Mouse (Mus musculus) adrenal gland, postnatal 14 days (tissue): ENCODE data around the gene Olfr525. TPM values are rescaled to one million over a fixed set of nuclear protein-coding genes. Genes with fewer than 3 reads are reported as not detected.

ENCODE experiments used
- DNase-seq: peaks from one replicate; pipeline ENCODE4 v3.0.0; 2021; ENCODE audit warnings: mixed read lengths
- long read RNA-seq, 2 experiments: library from polyadenylated mRNA; stranded (forward); transcript quantifications; one replicate each; pipeline ENCODE4 v2.0.0; 2021
- total RNA-seq: library from RNA; stranded (reverse); gene quantifications from 2 replicates; pipeline ENCODE4 v1.2.3, GENCODE M21; 2021

The Olfr525 gene
- not detected in 2 replicates for total RNA-seq
- long read RNA-seq, experiment 1, result 0 reads
- long read RNA-seq, experiment 2, result 0 reads

DNA sequence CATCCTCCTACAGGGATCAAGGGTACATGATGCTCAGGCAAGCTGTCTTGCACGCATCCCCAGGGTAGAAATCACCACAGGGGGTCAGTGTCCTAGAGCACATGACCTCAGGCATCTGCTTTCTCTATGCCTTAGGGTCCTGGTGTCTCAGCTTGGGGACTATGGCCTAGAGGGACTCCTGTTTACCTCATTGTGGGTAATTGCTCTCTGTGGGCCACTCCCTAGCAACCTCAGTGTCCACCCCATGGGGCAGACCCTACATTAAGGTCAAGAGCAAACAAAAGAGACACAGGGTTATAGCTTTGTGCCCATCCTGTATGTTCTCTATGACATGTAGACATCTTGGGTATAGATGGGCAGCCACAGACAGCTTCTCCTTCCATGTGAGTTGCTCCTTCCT lies at the start of gene Olfr525:
Gene Olfr525, plus strand, starts transcription at position 301 of the 400 bp plus-strand sequence.
- no peak for DNase-seq

DNA sequence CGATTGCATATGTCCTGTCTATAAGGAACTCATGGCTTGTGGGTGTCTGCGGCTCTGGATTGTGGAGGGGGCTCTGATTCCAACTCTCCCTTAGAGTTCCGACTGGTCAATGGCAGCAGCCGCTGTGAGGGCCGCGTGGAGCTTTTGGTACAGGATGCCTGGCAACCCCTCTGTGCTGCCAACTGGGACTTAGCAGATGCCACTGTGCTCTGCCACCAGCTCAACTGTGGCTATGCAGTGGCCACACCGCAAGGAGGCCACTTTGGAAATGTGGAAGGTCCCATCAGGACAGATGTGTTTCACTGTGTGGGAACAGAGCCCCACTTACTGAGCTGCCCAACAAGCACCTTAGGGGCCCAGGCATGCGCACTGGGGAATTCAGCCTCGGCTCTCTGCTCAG lies 24.9 kb upstream of the Olfr525 start:
- no peak for DNase-seq

DNA sequence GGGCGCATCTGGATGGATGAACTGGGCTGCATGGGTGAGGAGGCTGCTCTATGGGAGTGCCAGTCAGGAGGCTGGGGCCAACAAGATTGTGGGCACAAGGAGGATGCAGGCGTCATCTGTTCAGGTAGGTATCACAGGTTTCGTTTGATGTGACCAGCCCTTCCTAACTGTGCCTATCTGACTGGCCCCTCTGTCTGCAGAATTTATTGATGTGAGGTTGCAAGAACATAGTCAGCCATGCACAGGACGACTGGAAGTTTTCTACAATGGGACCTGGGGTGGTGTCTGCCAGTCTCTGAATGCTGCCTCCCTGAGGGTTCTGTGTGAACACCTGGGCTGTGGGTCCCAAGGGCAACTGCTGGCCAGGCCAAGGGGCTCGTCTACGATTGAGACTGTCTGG lies 23.8 kb upstream of the Olfr525 start:
- DNase-seq, result no peak

DNA sequence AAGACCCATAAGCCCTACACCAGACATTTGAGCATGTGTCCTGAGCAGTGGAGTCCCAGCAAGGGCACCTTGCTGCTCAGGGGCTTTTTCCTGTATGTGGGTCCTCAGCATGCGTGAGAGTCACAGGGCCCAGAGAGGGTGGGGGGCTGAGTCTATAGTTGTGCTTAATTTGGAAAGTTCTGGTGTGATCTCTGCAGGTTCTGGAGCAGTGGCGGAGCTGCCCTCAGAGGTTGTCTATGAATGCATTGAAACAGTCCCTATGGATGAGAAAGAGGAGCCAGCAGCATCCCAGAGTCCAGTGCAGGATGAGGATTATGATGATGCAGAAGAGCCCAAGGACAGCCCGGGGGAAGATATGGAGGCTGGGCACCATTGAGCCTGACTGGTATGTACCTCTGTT lies 21.2 kb upstream of the Olfr525 start:
- DNase-seq, result no peak

DNA sequence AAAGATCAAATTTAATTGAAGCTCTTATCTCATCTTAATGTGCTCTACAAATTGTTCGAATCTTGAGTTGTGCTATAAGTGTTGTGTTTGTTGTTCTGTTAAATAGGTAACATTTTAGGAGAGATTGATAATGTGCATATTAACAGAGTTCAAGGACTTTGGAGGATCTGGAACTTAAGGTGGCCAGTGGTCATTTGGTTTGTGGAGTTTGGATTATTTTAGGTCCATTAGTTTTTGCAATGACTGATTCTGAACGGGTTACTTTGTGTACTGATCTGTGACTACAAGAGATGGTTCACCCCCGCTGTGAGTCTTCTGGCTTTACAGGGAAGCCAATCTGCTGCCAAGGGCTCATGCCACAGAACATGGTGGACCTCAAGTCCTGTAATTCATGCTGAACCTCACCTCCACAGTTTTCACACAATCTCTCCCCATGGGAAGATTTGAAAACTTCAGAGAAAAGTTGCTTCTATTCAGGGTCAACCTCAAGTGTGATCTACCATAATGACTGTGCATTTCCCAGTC lies 735 bp upstream of the Olfr525 start:
- DNase-seq, result no peak

DNA sequence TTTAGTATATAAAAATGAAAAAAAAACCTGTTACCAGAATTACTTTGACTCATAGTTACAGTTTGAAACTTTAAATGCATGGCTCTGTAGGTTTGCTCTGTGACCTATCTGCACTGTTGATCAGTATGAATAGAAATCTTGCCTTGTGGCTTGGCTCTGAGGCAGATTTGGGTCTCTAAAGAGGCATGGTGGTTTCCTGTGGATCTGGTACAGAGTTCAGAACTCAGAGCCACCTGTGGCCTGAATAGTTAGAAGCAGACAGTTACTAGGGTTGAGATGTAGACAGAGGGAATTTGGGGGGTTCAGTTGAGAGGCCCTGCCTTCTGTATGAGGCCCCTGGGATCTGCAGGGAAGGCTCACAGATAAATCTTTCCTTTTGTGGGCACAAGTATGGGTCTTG lies 477 bp downstream of the Olfr525 start:
- no peak for DNase-seq

DNA sequence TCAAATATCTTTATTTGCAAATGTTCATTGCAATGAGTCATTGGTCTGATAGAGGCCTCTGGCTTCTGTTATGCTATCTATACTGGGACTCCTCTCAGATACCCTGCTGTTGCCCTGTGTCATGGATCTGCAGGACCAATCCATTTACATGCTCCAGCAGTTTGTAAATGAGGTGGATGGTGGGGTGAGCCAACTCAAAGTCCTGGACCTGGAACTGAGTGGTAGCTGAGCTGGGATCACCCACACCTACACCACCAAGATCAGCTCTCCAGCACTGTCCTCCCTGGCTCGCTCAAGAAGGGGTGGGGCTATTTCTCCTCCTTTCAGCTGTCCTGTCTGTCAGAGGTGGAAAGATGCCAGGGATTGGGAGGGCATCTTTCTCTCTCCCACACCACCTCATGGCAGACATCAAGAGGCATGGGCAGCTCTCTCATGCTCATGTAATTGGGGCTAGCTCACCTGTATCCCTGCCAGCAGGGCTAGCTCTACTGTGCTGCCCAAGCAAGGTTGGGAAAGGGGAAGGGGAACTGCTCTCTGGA lies 9.2 kb downstream of the Olfr525 start:
- DNase-seq, result no peak

DNA sequence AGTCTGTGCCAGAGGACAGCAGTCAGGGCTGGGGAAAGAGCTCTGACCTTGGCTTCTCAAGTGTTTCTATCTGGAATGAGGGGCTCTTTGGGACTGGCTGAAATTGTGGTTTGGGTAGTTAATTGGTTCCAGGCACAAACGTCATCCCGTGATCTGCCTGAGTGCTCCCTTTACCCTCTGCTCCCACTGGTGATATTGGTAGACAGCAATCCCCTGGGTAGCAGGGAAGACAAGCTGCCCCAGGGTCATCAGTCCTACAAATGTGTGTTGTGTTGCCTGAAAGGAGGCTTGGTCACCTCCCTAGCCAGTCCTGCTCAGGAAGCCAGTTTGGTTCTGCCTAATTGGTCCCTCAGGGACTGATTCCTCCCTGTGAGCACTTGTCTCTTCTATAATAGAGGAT lies 13.1 kb downstream of the Olfr525 start, which contains the start of gene Olfr527:
Gene Olfr527, plus strand, starts transcription at position 301 of the 400 bp plus-strand sequence.
- no peak for DNase-seq

DNA sequence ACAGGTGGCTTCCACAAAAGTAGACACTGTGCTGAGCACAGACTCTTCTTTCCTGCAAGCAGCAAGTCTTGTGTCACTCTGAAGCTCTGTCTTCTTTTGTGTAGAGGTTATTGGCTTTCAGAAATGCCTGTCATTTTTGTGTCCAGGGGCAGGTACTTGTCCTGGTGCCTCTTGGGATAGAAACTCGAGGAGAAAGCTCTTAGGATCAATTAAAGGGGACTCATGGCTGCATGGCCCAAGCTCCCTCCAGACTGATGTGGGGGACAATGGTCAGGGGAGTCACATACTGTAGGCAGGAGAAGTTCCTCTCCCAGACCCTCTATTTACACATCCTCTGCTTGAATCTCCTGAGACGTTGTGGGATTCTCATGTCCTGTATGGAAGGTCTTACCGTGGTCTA lies 40.9 kb downstream of the Olfr525 start, which contains the start of gene Olfr60:
Gene Olfr60, minus strand, starts transcription at position 101 of the 400 bp plus-strand sequence.
- no peak for DNase-seq

DNA sequence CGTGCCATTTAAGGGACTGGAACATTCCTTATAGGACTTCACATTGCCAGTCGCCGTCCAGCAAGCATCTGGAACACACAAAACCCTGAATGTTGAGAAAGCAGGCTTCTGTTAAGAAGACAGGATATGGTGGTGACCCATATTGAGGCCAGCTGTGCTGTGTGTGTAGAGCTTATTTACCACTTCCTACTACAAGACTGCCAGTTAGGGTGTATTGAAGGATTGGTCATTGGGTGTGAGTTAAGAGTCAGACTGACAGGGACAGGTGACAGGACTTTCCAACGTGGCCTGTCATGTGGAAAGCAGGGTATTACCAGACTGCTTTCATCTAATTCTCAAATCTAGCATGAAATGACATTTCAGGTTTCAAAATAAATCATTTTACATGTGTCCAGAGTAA lies 53.6 kb downstream of the Olfr525 start:
- no peak for DNase-seq

DNA sequence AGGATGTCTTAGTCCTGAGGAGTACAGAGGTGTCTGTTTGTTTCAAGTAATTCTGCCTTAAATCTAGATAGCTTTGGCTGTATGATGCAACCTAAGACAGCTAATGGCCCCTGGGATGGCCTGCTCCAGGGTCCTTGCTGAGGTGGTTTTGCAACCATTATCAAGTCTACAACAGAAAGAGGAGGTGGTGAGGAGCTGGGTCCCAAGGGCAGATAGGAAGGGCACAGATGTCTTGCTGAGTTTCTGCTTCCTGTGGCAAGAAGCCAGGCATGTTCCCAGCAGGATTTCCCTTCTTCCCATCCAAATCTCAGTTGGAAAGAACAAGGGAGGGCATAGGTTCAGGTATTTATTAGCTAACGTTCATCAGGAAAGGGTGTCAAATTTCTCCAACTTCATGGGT lies 55.6 kb downstream of the Olfr525 start, which contains the start of gene Olfr530:
Gene Olfr530, minus strand, starts transcription at position 101 of the 400 bp plus-strand sequence.
- DNase-seq, result no peak

DNA sequence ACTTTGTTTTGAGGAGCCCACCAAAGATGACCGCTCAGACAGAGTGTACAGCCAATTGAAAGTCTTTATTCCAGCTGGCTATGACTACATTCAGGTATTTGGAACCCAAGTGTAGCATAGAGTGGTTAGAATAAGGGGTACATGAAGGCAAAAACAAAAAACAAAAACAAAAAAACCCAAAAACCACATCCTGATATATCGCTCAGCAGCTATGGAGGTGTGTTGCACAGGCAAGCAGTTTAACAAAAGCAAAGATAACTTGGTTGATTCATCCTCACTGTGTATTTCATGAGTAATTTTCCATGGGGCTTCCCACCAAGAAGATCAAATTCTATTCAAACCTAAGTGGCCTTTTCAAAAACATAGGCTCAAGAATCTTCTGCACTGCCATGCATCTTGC lies 56.3 kb downstream of the Olfr525 start:
- DNase-seq, result no peak

Other genes with a start within 250 kb of the Olfr525 start
- 6.8 and 7.7 TPM in 2 replicates for gene Caly, start 238.3 kb upstream of the Olfr525 start, total RNA-seq
- gene Prap1, start 227.5 kb upstream of the Olfr525 start, total RNA-seq, result not detected in 2 replicates
- 70.4 and 79.8 TPM in 2 replicates for gene Fuom, start 218.4 kb upstream of the Olfr525 start, total RNA-seq
- gene Paox, start 205.1 kb upstream of the Olfr525 start, total RNA-seq, result 20.8 and 23.6 TPM in 2 replicates
- 536 and 571 TPM in 2 replicates for gene Echs1, start 204.4 kb upstream of the Olfr525 start, total RNA-seq
- 41.3 and 48.7 TPM in 2 replicates for gene Mtg1, start 183.3 kb upstream of the Olfr525 start, total RNA-seq
- gene Sprn, start 166.0 kb upstream of the Olfr525 start, total RNA-seq, result 0.67 and 1.4 TPM in 2 replicates
- gene Olfr522, start 156.1 kb upstream of the Olfr525 start, total RNA-seq, result not detected in 2 replicates
- gene Olfr523, start 147.6 kb upstream of the Olfr525 start, total RNA-seq, result not detected in 2 replicates
- not detected in 2 replicates for gene Olfr524, start 114.9 kb upstream of the Olfr525 start, total RNA-seq
- 0.15 TPM in 1 of 2 replicates, not detected in the other for gene Cd163l1, start 102.6 kb upstream of the Olfr525 start, total RNA-seq
- gene 5830411N06Rik, start 73.6 kb upstream of the Olfr525 start, total RNA-seq, result 0.30 TPM in 1 of 2 replicates, not detected in the other
- not detected in 2 replicates for gene Olfr527, start 13.2 kb downstream of the Olfr525 start, total RNA-seq
- not detected in 2 replicates for gene Olfr60, start 40.8 kb downstream of the Olfr525 start, total RNA-seq
- gene Olfr530, start 55.5 kb downstream of the Olfr525 start, total RNA-seq, result not detected in 2 replicates
- gene Olfr531, start 82.1 kb downstream of the Olfr525 start, total RNA-seq, result not detected in 2 replicates
- not detected in 2 replicates for gene Olfr532, start 100.8 kb downstream of the Olfr525 start, total RNA-seq
- not detected in 2 replicates for gene Olfr533, start 142.5 kb downstream of the Olfr525 start, total RNA-seq
- not detected in 2 replicates for gene Olfr535, start 163.4 kb downstream of the Olfr525 start, total RNA-seq
- gene Olfr536, start 186.5 kb downstream of the Olfr525 start, total RNA-seq, result not detected in 2 replicates
- gene Olfr538, start 247.0 kb downstream of the Olfr525 start, total RNA-seq, result not detected in 2 replicates